Mouse (Mus musculus): ENCODE results near the gene Mamld1.

Gene Mamld1

GRCm38 (mm10) chrX:71049864-71050576 is at the start of gene Mamld1:
Gene Mamld1, plus strand, starts transcription at chrX:71050256.
- no peak for DNase-seq (ENCODE audit: extremely low read depth, insufficient read length, low spot score)

GRCm38 (mm10) chrX:71024718-71025117 is 25.3 kb upstream of the Mamld1 start:
- no peak for DNase-seq (ENCODE audit: extremely low read depth, insufficient read length, low spot score)

DNA sequence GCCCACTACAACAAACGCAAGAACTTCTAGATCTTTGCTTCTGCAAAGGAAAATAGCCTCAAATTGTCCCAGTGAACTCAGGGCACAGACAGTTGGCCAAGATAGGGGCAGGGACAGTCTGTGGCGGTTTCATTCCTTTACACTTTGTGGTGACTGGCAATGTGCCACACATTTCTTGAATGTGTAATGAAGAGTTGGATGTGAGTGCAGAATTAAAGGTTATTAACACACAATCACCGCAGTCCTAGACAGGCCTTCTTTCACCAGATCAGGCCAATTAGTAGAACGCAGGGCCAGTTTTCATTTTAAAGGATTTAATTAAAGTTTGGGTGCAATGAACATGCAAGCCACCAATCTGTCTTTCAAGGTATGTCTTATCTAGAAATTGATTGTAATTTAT is 22.0 kb upstream of the Mamld1 start:
- no peak for DNase-seq (ENCODE audit: extremely low read depth, insufficient read length, low spot score)

DNA sequence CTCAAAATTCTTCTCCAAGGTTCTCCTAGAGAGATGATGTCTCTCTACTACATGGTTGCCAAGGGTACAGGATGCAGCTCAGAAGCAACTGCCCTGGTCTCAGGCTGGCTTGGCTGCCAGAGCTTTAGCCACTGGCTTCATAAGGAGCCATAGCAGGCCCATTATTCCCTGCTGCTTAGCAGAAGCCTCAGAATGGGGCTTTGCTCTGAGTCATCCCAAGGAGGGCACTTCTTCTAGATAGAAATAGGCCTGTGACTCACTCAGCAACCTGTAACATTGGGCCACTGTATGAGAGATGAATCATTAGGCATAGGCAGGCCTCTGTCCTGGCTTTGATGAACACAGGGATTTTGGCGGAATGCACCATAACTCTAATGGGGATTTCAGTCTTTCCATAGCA is 21.1 kb upstream of the Mamld1 start:
- peak; percentile 15 for DNase-seq (ENCODE audit: extremely low read depth, insufficient read length, low spot score)

DNA sequence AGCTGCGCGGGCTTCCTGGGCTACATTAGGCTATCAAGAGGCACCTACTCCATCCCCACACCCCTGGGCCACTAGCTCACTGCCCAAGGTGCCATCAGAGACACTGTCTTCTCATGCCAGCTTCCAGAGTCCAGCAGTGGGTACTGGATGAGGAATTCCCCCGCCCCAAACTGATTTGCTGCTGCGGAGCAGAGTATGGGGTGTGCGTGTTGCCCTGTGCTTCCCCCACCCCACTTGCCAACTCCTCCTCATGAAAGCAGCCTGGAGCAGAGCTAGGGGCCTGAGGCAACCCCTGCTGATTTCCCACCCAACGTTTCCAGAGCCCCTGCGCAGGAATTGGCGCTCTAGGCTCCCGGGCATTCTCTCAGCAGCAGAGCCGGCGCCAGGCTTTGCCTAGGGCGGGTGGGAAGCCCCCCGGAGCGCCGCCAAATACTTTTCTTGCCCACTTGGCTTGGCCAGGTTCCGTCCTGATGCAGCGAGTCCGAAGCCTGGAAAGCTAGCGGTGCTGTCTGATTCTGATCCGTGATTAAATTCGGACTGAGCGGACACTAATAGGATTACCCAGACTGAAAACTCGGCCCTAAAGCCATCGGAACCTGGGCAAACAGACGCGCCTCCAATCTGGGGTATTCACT is 738 bp downstream of the Mamld1 start:
- no peak for DNase-seq (ENCODE audit: extremely low read depth, insufficient read length, low spot score)

- DNase-seq (ENCODE audit: extremely low read depth, insufficient read length, low spot score) = no peak
Measured at GRCm38 (mm10) chrX:71051361-71052114, 1.5 kb downstream of the Mamld1 start.

GRCm38 (mm10) chrX:71052115-71052478 is 2.0 kb downstream of the Mamld1 start:
- DNase-seq (ENCODE audit: extremely low read depth, insufficient read length, low spot score) = no peak

- no peak for DNase-seq (ENCODE audit: extremely low read depth, insufficient read length, low spot score)
Measured at GRCm38 (mm10) chrX:71052481-71053216, 2.6 kb downstream of the Mamld1 start.

- DNase-seq (ENCODE audit: extremely low read depth, insufficient read length, low spot score) = no peak
Measured at GRCm38 (mm10) chrX:71053246-71053645, 3.2 kb downstream of the Mamld1 start.

- DNase-seq (ENCODE audit: extremely low read depth, insufficient read length, low spot score) = no peak
Measured at GRCm38 (mm10) chrX:71056968-71057367, 6.9 kb downstream of the Mamld1 start.

DNA sequence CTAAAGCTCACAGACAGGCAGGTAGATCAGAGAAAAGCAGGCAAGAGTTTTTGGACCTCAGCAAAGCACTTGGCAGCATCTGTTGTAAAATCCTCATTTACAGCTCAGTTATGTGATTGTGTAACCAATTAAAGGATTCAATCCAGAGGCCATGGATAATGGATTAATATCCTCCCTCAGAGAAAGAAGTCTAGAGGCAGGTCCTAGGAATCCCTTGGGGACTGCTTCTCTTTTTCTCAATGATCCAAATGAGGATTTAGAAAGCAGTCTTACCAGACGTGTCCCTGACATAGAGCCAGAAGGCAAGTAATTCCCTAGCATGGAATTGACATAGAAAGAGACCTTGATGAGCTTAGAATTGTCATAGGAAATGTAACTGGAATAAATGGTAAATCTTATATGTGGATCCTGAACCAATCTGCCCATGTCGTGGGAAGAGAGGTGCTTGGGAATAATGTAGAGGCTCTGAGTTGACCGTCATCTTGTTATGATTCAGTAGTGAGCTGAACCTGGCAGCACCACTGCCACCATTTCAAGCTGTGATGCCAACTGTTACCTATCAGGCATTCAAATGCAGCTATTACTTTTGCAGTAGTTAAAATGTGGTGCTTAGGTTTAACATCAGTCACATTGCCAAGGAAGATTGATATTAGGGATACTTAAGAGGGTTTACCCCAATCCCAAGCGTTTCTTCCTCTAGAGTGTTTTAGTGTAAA is 35.2 kb downstream of the Mamld1 start:
- no peak for DNase-seq (ENCODE audit: extremely low read depth, insufficient read length, low spot score)

DNA sequence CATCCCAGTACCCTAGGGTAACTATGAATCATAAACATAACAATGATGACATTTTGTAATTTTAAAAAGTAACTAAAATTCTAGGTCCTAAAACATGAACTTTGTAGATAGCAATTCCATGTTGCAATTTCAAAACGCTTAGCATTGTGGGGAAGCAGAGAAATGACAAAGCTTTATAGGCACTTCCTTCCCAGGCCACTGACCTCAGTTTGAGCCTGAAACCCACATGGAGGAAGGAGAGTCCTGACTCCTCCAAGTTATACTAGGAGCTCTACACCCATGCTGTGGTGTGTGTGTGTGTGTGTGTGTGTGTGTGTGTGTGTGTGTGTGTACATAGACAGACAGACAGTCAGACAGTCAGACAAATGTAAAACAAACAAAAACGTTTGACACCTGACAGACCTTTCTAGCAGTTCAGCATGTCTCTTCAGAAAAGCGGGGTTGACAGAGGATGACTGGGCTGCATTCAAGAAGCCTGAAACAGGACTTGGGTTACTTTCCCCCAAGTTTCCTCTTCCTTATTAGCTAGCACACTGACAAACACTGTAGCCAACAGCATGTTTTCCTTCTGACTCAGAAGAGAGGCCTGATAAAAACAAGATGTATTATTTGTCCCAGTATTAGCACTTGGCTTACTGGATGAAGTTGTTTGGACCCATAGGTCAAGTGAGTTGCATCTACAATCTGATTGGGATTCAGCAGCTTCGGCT is 37.5 kb downstream of the Mamld1 start:
- no peak for DNase-seq (ENCODE audit: extremely low read depth, insufficient read length, low spot score)

DNA sequence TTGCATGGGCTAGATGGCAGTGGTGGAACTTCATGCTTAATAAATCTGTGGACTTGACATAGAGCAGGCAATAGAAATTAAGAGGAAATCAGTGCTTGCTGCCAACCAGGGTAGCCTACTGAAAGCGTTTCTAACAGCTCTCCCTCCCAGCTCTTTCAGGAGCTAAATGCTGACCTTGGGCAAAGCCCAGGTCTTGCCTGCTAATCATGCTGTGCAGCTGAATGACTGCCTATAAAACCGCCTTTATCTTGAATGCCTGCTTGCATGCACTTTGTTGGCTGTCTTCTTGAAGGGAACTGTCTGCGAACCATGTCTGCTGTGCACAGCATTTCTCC is 38.0 kb downstream of the Mamld1 start:
- DNase-seq (ENCODE audit: extremely low read depth, insufficient read length, low spot score) = no peak

DNA sequence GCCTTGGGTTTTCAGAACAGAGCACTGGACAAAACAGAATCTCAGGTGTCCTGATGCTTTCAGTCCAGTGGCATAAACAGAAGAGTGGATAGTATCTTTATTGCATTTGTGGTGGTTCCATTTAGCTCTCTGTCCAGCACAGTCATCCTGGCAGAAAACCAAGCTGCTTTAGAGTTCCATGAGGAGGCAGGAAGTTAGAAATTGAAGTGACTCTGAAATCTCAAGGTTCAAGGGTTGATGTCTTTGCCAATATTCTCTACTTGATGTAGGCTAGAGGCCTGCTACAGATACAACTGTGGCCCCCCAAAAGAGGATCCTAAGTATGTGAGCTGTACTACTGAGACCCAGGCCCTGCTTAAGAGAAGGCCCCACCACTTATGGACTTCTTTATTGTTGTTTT is 55.8 kb downstream of the Mamld1 start:
- DNase-seq (ENCODE audit: extremely low read depth, insufficient read length, low spot score) = no peak

GRCm38 (mm10) chrX:71106392-71106791 is 56.3 kb downstream of the Mamld1 start:
- no peak for DNase-seq (ENCODE audit: extremely low read depth, insufficient read length, low spot score)

- DNase-seq (ENCODE audit: extremely low read depth, insufficient read length, low spot score) = no peak
Measured at GRCm38 (mm10) chrX:71108056-71108735, 58.1 kb downstream of the Mamld1 start.

GRCm38 (mm10) chrX:71110333-71110732 is 60.3 kb downstream of the Mamld1 start:
- DNase-seq (ENCODE audit: extremely low read depth, insufficient read length, low spot score) = no peak

DNA sequence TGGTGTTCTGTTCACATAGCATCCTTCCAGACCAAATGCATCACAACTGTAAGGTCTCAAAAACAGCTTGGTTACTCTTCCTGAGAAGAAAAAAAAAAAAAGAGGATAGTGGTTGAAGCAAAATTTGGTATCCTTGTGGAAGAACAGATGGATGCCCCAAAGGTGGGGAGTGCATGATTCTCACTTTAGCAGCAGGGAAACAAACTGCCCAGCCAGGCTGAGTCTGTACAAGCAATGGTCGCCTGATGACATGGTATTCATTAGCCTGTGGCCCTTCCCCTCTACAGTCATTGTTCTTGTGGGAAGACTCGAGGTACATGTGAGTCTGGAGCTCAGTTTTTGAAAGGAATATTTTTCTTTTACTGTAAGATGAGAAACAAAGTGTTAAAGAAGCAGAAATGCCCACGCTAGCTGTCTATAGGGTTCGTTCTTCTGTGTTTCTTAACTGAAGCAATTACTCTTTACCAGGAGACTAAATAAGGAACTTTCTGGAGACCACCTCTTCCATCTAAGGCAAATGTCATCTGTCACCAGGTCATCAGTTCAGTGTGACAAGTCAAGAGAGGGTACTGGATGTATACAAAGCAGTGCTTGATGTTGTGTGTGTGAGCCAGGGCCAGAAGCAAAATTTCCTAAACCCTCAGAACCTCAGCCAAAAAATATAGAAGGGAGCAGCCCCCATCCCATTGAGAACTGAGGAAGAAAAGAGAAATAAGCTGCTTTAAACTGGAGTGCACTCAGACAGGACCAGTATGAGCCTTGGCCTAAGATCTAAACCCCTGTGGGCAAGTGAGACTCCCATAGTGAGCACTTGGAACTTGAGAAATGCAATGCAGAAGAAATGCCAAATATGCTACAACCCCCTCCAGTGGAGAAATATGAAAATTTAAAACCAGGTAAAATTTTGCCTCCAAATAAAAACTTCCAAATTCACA is 72.6 kb downstream of the Mamld1 start:
- DNase-seq (ENCODE audit: extremely low read depth, insufficient read length, low spot score) = no peak
